Mouse (Mus musculus) frontal cortex, postnatal 10 days (tissue): Measurements from ENCODE around the gene Magee1.
"Not testable (repeated sequence)": the region's sequence is repeated elsewhere in the genome, so short reads cannot be mapped to it uniquely, and the experiment has no call there.

ENCODE experiments used
- DNase-seq, 2 experiments: peaks; one replicate each; pipeline ENCODE4 v3.0.0; 2022; ENCODE audit warnings: low spot score in 2 of 2, mixed read lengths in 1 of 2

Magee1 gene

DNA sequence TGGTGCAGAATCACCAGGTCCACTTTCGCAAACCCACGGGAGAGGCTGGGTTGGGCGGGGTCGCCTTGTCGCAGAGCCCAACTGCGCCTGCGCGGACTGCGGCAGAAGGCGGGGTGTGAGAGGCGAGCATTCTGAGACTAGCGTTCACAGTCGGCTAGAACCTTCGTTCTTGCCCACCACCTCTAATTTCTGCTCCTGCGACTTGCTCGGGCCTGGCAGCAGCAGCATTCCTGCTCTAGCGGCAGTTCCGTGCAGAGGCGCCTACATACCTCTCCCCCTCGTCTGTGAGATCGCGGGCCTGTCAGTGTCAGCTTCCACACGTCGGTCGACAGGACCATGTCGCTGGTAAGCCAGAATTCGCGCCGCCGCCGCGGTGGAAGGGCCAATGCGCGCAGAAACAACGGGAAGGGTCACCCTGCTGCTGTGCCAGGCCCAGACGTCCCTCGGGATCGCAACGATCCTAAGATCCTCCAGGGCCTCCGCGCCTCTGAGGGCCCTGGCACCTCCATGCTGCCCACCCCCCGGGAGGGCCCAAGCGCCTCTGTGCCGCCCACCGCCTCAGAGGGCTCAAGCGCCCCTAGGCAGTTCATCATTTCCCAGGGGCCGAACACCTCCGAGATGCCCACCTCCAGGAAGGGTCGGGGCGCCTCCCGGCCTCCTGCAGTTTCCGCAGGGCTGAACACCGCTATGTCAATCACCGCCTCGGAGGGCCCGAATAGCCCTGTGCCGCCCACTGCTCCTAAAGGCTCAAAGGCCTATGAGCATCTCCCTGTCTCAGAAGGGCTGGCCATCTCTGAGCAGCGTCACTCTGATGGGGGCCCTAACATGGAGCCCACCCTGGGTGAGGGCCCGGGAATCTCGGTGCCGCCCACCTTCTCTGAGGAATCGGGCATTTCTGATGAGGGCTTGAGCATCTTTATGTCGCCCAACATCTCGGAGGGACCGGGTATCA, at the start of gene Magee1:
TSS of gene Magee1 (plus strand) at position 104 of the 952 bp plus-strand sequence.
- DNase-seq: peak; percentile 75

DNA sequence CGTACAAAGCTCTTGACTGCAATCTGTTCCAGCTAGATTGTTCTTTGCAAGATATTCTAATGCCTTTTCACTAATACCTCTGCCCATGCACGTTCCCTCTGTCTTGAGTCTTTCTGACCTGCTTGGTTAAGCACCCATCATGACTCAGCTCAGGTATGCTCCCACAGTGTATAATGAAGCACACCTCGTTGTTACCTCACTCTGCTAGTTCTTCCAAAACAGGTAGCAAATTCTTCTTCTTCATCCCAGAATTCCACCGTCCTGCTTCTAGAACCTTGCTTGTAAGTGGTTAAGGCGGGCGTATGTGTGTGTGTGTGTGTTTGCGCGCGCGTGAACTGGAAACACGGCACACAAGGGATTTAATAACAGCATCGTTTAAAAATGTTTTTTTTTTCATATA, 41.0 kb upstream of the Magee1 start:
- no peak for DNase-seq

DNA sequence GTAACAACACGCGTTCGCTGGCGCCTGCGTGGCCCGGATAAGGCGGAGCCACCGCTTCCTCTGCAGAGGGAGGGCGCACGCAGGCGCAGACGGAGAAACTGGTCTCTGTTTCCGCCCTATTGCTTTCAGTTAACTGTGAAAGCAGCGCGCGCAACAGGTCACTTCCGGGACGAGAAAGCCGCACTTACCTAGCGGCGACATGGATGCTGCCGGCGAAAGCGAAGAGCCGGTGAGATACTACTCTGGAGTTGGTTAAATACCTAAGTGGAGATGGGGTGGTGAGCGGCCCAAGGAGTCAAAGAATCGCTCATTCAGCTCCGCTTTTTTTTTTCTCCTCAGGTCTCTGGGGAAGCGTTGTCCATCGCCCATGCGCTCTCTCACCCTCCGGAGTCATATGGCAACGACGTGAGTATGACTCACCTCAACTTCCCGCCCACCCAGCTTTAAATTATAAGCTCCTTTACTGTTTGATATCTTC, 40.5 kb upstream of the Magee1 start, which contains the start of gene Pbdc1:
TSS of gene Pbdc1 (plus strand) at position 142 of the 478 bp plus-strand sequence.
- peak; percentile 83 to 94 for DNase-seq

DNA sequence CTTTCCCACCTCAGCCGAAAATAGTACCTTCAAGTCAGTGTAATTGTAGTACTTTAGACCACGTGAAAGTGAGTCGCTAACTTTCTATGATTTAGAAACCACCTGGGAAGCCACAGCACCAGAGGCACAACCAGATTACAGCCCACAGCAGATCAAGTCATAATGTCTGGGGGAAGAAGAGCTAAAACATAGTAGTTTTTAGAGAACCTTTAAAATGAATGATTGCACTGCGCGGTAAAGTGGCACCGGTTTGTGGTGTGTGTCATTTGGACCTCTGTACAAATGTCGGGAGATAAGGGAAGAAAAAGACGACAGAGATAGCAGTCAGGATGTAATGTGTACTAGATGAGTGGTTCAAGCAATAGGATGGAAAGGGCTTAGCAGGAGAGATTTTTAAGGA, 40.1 kb upstream of the Magee1 start:
- DNase-seq: no peak

DNA sequence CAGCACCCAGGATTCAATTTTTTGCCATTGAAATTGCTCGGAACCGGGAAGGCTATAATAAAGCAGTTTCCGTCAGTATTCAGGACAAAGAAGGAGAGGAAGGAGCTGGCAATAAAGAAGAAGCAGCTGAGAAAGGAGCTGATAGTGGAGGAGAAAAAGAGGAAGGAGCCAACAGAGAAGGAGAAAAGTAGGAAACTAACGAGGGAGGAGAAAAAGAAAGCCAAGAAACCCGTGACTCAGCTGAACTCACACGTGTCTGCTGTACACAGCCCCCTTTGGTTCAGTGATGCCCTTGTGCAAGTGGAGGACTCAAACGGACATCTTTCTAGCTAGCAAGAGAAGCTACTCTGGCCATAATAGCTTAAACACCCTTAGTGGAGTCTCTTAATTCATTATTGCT, 37.2 kb upstream of the Magee1 start:
- DNase-seq: not testable (repeated sequence)

DNA sequence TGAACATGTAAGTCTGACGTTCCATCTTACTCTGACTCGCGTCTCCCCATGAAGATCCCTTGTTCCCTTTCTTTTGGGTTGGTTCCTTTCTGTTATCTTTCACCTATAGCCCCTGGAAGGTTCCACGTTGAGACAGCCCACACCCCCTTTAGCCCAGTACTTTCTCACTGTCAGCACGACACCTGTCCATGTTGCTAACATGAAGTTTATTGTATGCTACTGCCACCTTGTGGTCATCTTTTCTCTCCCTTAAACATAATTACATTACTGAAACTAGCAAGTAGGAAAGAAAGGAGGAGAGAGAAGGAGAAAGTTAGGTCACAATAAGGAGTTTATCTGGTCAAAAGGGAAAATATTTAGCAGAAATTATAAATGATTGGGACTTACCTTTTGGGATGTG, 16.0 kb upstream of the Magee1 start:
- no peak for DNase-seq

DNA sequence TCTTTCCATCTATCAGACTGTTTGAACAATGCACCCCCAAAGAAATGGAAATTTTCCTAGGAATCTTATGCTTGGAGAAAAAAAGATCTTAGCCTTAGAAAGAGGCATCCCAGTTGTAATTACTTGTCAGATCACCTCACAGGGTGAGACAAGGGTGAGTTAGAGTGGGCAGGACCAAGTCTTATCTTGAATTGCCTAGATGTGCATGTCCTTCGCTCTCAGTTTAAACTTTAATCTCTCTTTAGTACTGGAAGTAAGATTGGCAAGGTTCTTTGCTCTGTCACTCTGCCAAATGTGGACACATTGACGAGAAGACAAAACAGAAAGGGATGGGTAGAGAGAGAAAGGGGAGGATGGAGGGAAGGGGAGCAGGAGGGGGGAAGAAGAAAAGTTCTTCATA, 5.2 kb upstream of the Magee1 start:
- DNase-seq: no peak

DNA sequence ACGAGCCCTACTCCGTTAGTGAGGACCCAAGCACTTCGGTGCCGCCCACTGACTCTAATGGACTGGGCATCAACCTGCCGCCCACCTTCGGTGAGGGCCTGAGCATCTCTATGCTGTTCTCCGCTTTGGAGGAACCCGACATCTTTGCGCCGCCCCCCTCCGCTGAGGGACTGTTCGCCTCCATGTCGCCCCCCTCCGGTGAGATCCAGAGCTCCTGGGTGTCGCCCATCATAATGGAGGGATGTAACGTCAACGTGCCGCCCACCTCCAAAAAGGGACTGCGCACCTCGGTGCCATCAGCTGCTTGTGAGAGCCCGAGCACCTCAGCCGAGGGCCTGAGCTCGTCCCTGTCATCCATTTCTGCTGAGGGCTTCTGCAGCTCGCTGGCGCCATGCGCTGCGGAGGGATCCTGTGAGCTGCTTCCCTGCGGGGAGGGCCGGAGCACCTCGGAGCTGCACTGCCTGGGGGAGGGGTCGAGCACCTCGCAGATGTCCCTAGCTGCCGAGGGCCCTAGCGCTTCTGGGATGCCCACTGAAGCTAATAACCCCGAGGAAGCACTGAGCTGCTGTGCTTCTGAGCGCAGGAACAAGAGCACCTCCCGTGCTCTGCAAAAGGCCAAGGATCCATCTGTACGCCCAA, 1.2 kb downstream of the Magee1 start:
- peak; percentile 68 to 81 for DNase-seq

DNA sequence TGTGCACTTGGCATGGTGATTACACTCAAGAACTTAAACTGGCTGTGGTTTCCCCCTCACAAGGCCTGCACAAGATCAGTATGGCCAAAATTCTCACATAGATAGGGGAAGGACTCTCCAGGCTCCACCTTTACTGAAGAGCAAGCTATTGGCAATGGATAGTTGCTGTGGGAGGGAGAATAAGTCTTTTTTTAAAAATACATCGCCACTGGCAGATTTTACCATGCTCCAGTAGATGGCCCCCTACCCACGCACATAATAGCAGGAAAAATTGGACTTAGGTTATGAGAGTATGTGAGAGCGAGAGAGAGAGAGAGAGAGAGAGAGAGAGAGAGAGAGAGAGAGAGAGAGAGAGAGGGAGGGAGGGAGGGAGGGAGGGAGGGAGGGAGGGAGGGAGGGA, 4.7 kb downstream of the Magee1 start:
- DNase-seq: peak in 1 of 2 experiments; percentile 8

DNA sequence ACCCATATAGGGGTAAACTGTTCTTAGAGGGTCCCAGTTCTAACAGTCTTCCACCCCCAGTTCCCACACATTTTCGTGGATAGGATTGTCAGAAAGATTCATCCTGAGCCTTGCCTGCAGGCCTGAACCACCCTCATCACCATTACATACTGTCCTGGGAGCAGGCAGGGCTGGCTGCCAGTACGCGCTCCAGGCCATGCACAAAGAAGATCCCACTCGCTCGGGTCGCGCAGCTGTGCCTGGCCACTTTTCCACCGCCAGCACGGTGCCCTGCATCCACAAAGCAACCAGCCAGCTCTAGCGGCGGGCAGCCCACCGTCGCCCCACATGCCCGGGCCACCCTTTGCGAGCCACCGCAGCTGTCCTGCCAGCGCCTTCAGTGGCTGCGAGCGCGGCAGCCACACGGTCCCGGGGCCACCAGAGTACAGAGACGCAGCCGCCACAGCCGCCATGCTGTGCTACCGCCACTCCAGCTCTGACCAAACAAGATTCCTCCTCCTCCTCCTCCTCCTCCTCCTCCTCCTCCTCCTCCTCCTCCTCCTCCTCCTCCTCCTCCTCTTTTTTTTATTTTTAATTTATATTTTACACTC, 31.8 kb downstream of the Magee1 start:
- DNase-seq: no peak

DNA sequence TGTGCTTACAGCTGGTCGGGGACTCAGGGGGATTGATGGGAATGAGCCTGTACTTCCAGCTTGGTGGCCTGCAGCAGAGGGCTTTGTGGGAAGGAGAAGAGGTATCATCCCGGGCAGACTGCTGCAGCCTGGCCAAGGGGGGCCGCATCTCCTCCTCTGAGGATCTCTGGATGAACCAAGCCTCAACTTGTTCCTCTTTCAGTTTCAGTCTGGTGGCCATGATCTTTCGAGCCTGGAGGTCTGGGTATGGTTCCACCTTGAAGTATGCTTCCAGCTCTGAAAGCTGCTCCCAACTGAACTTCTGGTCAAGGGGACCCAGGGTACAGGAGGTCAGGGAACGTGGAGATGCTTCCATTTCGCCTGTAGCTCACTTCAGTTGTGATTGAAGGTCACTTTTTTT, 44.8 kb downstream of the Magee1 start:
- DNase-seq: not testable (repeated sequence)

DNA sequence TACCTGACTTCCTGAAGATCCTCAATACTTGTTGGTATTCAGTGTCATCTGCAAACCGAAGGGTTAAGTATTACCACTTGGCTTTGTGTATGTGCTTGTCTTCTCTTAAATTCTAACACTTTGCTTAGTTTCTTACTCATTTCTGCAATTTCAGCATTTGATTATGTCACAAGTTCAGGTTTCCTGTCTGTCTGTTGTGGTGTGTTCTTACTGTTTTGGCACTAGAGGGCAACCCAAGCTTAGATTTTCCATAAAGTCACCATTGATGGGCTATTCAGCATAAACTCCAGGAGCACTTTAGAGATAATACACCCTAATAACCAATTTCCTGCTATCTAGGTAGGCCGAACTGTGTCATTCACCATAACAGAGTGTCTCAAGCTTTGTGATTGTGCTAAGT, 47.0 kb downstream of the Magee1 start:
- no peak for DNase-seq
